Mouse (Mus musculus) stomach, embryonic 14.5 days (tissue): ENCODE data around the gene Tcf7l2. TPM values are rescaled to one million over a fixed set of nuclear protein-coding genes. Genes with fewer than 3 reads are reported as not detected.

Experiments used
- ATAC-seq: fragments of 200-750 bp; cut with Nextera tagmentation; 2 replicates; pipeline ENCODE4 v1.8.0; 2017; ENCODE audit warnings: low read depth, moderate TSS enrichment; ENCODE audit not compliant: insufficient number of reproducible peaks, insufficient read depth, low FRiP score
- H3K27ac ChIP-seq: fragments of 300-500 bp; sonication (generic); 2 replicates; pipeline ENCODE4 v1.5.1; 2014; ENCODE audit warnings: mild to moderate bottlenecking, low read length, moderate library complexity, mixed read lengths
- H3K27me3 ChIP-seq: fragments of 300-500 bp; sonication (generic); 2 replicates; pipeline ENCODE4 v1.6.1; 2014; ENCODE audit warnings: low read length, control low read depth, mixed read lengths; ENCODE audit not compliant: control insufficient read depth, insufficient read depth
- H3K36me3 ChIP-seq: fragments of 300-500 bp; sonication (generic); 2 replicates; pipeline ENCODE4 v1.6.1; 2014; ENCODE audit warnings: mild to moderate bottlenecking, control low read depth, low read length, moderate library complexity, mixed read lengths; ENCODE audit not compliant: control insufficient read depth, insufficient read depth
- H3K4me1 ChIP-seq: fragments of 300-500 bp; sonication (generic); 2 replicates; pipeline ENCODE4 v1.6.1; 2014; ENCODE audit warnings: low read length, control low read depth, mixed read lengths; ENCODE audit not compliant: control insufficient read depth, insufficient read depth
- H3K4me2 ChIP-seq: fragments of 300-500 bp; sonication (generic); replicated peaks from 2 replicates; pipeline ENCODE4 v1.6.1; 2014; ENCODE audit warnings: low read depth, low read length, control low read depth
- H3K4me3 ChIP-seq: fragments of 300-500 bp; sonication (generic); 2 replicates; pipeline ENCODE4 v1.5.1; 2014; ENCODE audit warnings: low read depth, low read length, control low read depth
- H3K9ac ChIP-seq: fragments of 300-500 bp; sonication (generic); replicated peaks from 2 replicates; pipeline ENCODE4 v1.6.1; 2014; ENCODE audit warnings: low read depth, mild to moderate bottlenecking, control low read depth, low read length, moderate library complexity, mixed read lengths
- H3K9me3 ChIP-seq: fragments of 300-500 bp; sonication (generic); 2 replicates; pipeline ENCODE4 v1.6.1; 2016; ENCODE audit warnings: low read depth, low read length, control low read depth; ENCODE audit not compliant: control insufficient read depth
- WGBS: fragments of 180-500 bp; shearing (Covaris S2); extraction: QIAGEN DNeasy Blood & Tissue Kit; methylation state at CpG from one replicate; pipeline ENCODE4 v1.1.7; 2014; 5-methylcytosine and 5-hydroxymethylcytosine counted together
- polyA plus RNA-seq: library from polyadenylated mRNA; unstranded; fragments of >200 nt; fragmentation: Nextera tagmentation; extraction: Ambion mirVana; gene quantifications from 2 replicates; pipeline ENCODE4 v1.2.1, GENCODE M21; 2014

Tcf7l2 gene
- polyA plus RNA-seq, 1 experiment from 2014 or later = 151 TPM

- Histone ChIP-seq H3K9me3 (no peaks in the 10 kb centered on the region), H3K9ac (no peak overlapping the region), H3K36me3 (peaks cover 9% of the 10 kb centered on the region), H3K27ac (no peak overlapping the region), H3K4me3 (no peak overlapping the region), H3K4me1 (peaks cover 44% of the 10 kb centered on the region), H3K4me2 (no peak overlapping the region), H3K27me3 (no peaks in the 10 kb centered on the region)
- WGBS = 62% methylated on average over 8 of the region's 8 CpGs
- no peak for ATAC-seq
Observed at GRCm38 (mm10) chr19:55752861-55753260, 11.2 kb downstream of the Tcf7l2 start.

DNA sequence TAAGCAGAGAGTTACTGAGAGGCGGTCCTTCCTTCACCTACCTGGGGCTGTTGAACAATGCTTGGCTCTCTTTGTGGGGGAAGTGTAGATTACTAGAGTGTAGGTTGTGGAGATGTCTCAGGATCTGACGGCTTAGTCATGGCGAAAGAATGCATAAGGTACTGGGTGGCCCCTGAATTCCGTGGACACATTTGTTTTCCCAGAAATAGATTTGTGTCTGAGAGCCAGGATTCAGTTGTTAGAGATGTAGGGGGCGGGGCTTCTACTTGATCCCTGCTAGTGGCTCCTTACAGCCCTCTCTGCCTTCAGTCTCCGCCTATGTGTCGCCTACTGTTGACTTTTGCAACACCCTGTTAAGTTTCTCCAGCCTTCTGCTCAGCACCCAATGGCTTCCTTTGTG, 12.7 kb downstream of the Tcf7l2 start:
- no peaks in the 10 kb centered on the region for H3K9me3 ChIP-seq
- WGBS = 40% methylated on average over 7 of the region's 7 CpGs
- H3K36me3 ChIP-seq = peaks cover 9% of the 10 kb centered on the region
- H3K27me3 ChIP-seq = no peaks in the 10 kb centered on the region
- no peak overlapping the region for H3K9ac ChIP-seq
- peaks cover 30% of the 10 kb centered on the region; the same call in 1 of the 2 replicates for H3K4me1 ChIP-seq
- no peak overlapping the region; the same call in 1 of the 2 replicates for H3K27ac ChIP-seq
- no peak overlapping the region for H3K4me2 ChIP-seq
- H3K4me3 ChIP-seq = no peak overlapping the region
- ATAC-seq = peak; percentile 68

DNA sequence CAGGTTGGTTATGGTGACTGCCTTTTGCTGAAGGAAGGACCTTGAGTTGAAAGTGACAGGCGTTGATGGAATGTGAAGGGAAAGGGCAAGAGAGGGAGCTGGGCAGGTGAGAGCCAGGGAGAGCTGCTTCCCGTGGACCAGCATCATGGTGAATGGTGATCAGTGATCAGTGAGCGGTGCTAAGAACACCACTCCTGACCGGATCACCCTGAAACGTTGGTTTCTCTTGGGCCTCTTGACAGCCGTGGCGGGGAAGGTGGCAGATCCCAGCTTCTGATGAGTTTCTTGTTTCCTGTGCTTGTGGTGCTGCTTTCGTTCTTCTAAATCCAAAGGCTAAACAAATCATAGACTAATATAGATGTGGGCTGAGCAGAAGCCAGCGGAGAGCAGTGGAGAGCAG, 13.8 kb downstream of the Tcf7l2 start:
- ATAC-seq = no peak
- 85% methylated on average over 9 of the region's 9 CpGs for WGBS
- Histone ChIP-seq H3K27me3 (no peaks in the 10 kb centered on the region), H3K4me1 (peaks cover 19% of the 10 kb centered on the region; the same call in 1 of the 2 replicates), H3K4me3 (no peak overlapping the region), H3K9ac (no peak overlapping the region), H3K9me3 (no peaks in the 10 kb centered on the region), H3K36me3 (peaks cover 9% of the 10 kb centered on the region), H3K4me2 (no peak overlapping the region), H3K27ac (no peak overlapping the region)

DNA sequence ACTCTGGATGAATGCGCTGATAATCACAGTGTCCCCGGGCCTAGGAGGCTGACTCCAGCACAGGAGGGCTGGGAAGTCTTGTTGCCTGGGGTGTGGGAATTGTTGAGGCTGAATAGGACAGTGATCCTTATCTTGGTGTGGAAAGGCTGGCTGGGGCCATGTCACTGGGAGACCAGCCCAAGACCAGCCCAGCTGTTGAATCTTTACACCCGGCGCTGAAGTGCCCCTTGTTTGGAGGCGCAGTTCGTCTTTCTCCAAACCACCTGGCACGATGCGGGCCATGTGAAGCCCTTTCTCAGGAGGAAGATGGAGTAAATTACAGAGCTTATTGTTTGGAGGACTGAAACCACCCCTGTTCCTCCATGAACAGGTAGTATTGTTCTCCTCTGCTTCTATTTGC, 15.1 kb downstream of the Tcf7l2 start:
- no peaks in the 10 kb centered on the region for H3K9me3 ChIP-seq
- peaks cover 11% of the 10 kb centered on the region; the same call in 1 of the 2 replicates for H3K4me1 ChIP-seq
- no peak overlapping the region for H3K4me2 ChIP-seq
- H3K9ac ChIP-seq = no peak overlapping the region
- no peaks in the 10 kb centered on the region for H3K27me3 ChIP-seq
- H3K27ac ChIP-seq = peak overlapping the region; percentile 36; the same call in 1 of the 2 replicates
- ATAC-seq = no peak
- H3K36me3 ChIP-seq = peaks cover 3% of the 10 kb centered on the region
- WGBS = 61% methylated on average over 8 of the region's 8 CpGs
- no peak overlapping the region for H3K4me3 ChIP-seq

DNA sequence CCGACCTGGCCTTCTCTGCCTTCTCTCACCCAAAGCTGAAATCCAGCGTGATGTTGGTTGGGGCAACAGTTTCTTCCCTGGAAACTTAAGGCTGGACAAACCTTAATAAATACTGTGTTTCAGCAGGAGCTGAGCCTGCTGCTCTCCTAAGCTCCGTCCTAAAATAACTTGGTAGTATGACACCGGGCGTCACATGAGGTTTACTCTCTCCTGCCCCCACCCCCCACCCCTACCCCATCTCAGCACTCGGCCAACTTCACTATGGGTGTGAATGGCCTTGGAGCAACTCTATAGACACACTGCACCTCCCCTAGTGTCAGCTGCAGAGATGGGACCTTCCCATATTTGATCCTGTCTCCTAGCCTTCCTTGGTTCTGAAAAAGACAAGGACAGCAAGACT, 15.8 kb downstream of the Tcf7l2 start:
- Histone ChIP-seq H3K9me3 (no peaks in the 10 kb centered on the region), H3K4me1 (peaks cover 11% of the 10 kb centered on the region; the same call in 1 of the 2 replicates), H3K9ac (no peak overlapping the region), H3K27me3 (no peaks in the 10 kb centered on the region), H3K4me2 (no peak overlapping the region), H3K27ac (no peak overlapping the region), H3K4me3 (no peak overlapping the region), H3K36me3 (peaks cover 3% of the 10 kb centered on the region)
- WGBS = 72% methylated on average over 6 of the region's 6 CpGs
- ATAC-seq = no peak

GRCm38 (mm10) chr19:55758158-55758557, 16.5 kb downstream of the Tcf7l2 start:
- Histone ChIP-seq H3K36me3 (peaks cover 3% of the 10 kb centered on the region), H3K27me3 (no peaks in the 10 kb centered on the region), H3K9ac (no peak overlapping the region), H3K4me1 (peaks cover 13% of the 10 kb centered on the region; the same call in 1 of the 2 replicates), H3K4me3 (no peak overlapping the region), H3K9me3 (no peaks in the 10 kb centered on the region), H3K4me2 (no peak overlapping the region), H3K27ac (no peak overlapping the region)
- no peak for ATAC-seq

DNA sequence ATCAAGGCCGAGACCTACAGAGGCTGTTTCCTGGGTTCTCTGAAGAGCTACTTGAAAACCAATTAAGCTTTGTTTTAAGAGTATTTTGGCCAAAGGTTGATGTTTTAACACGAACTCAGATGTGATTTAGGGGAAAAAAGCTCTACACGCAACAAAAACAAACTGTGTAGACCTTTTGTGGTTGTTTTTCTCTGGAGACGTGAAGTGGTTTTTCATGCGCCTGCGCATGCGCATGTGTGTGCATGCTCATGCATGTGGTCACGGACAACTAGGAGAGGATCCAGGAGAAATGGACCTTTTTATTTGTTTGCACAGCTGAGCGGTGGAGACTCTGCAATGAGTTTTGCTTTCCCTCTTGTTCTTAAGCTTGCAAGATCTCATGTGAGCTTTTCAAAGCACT, 17.4 kb downstream of the Tcf7l2 start:
- WGBS = 86% methylated on average over 9 of the region's 9 CpGs
- no peaks in the 10 kb centered on the region for H3K9me3 ChIP-seq
- H3K4me2 ChIP-seq = no peak overlapping the region
- H3K4me1 ChIP-seq = peaks cover 19% of the 10 kb centered on the region; the same call in 1 of the 2 replicates
- H3K4me3 ChIP-seq = no peak overlapping the region
- no peak overlapping the region for H3K27ac ChIP-seq
- no peak overlapping the region for H3K9ac ChIP-seq
- no peak for ATAC-seq
- H3K27me3 ChIP-seq = no peaks in the 10 kb centered on the region
- H3K36me3 ChIP-seq = peaks cover 3% of the 10 kb centered on the region

DNA sequence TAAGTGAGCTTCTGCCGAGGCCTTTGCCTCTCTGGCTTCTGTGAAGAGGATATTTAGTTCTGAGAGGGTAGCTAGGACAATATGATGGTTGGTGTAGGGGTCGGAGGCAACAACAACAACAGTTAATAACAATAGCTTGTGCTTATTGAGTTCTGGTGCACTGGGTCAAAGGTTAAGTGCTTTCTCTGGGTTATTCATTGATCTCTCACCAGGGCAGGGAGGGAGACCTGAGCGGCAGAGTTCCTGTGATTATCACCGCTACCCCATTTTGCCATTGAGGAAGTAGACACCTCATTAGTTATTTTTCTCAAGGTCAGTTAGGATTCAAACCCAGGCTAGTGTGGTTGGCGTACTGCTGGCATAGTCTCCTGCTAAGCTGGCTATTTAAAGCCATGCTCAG, 19.5 kb downstream of the Tcf7l2 start:
- WGBS = 65% methylated on average over 5 of the region's 5 CpGs
- Histone ChIP-seq H3K4me1 (peaks cover 27% of the 10 kb centered on the region; the same call in 1 of the 2 replicates), H3K36me3 (peaks cover 3% of the 10 kb centered on the region; the same call in 1 of the 2 replicates), H3K27me3 (no peaks in the 10 kb centered on the region), H3K4me2 (no peak overlapping the region), H3K4me3 (no peak overlapping the region), H3K9me3 (no peaks in the 10 kb centered on the region), H3K27ac (no peak overlapping the region), H3K9ac (no peak overlapping the region)
- no peak for ATAC-seq

- Histone ChIP-seq H3K9ac (no peak overlapping the region), H3K4me3 (no peak overlapping the region), H3K9me3 (no peaks in the 10 kb centered on the region), H3K4me2 (no peak overlapping the region), H3K4me1 (peaks cover 19% of the 10 kb centered on the region; the same call in 1 of the 2 replicates), H3K36me3 (peaks cover 7% of the 10 kb centered on the region; the same call in 1 of the 2 replicates), H3K27ac (no peak overlapping the region), H3K27me3 (no peaks in the 10 kb centered on the region)
- ATAC-seq = no peak
- WGBS = 97% methylated on average over 3 of the region's 3 CpGs
Observed at GRCm38 (mm10) chr19:55762187-55762586, 20.6 kb downstream of the Tcf7l2 start.
